Mouse (Mus musculus) hindbrain, postnatal 0 days (tissue): ENCODE measurements around the gene Sept9. TPM values are rescaled to one million over a fixed set of nuclear protein-coding genes. Genes with fewer than 3 reads are reported as not detected.

Experiments used
- ATAC-seq: fragments of 200-750 bp; cut with Nextera tagmentation; 2 replicates; pipeline ENCODE4 v1.8.0; 2017; ENCODE audit warnings: mild to moderate bottlenecking, moderate TSS enrichment, moderate library complexity
- DNase-seq: peaks from one replicate; pipeline ENCODE4 v3.0.0-alpha.2; 2015; ENCODE audit warnings: low spot score
- H3K27ac ChIP-seq: fragments of 300-500 bp; sonication (generic); 2 replicates; pipeline ENCODE4 v1.5.1; 2014; ENCODE audit warnings: mild to moderate bottlenecking
- H3K27me3 ChIP-seq: fragments of 300-500 bp; sonication (generic); 2 replicates; pipeline ENCODE4 v1.6.1; 2014; ENCODE audit warnings: low read length, mixed read lengths; ENCODE audit not compliant: insufficient read depth
- H3K36me3 ChIP-seq: fragments of 300-500 bp; sonication (generic); 2 replicates; pipeline ENCODE4 v1.6.1; 2014; ENCODE audit warnings: low read length, mixed read lengths; ENCODE audit not compliant: insufficient read depth
- H3K4me1 ChIP-seq: fragments of 300-500 bp; sonication (generic); 2 replicates; pipeline ENCODE4 v1.6.1; 2014; ENCODE audit warnings: antibody characterized with exemption, low read length, mixed read lengths; ENCODE audit not compliant: insufficient read depth
- H3K4me2 ChIP-seq: fragments of 300-500 bp; sonication (generic); 2 replicates; pipeline ENCODE4 v1.6.1; 2014; ENCODE audit warnings: low read depth, mild to moderate bottlenecking, low read length, moderate library complexity, mixed read lengths
- H3K4me3 ChIP-seq: fragments of 300-500 bp; sonication (generic); 2 replicates; pipeline ENCODE4 v1.5.1; 2014; ENCODE audit warnings: low read length
- H3K9ac ChIP-seq: fragments of 300-500 bp; sonication (generic); replicated peaks from 2 replicates; pipeline ENCODE4 v1.6.1; 2014; ENCODE audit warnings: mild to moderate bottlenecking, low read length, moderate library complexity, mixed read lengths
- H3K9me3 ChIP-seq: fragments of 300-500 bp; sonication (generic); 2 replicates; pipeline ENCODE4 v1.6.1; 2016; ENCODE audit warnings: low read length, mixed read lengths
- CTCF ChIP-seq: IDR thresholded peaks from 2 replicates; pipeline ENCODE4 v1.5.1; 2016; ENCODE audit warnings: antibody characterized with exemption, control low read depth, low read depth
- WGBS: fragments of 180-500 bp; shearing (Covaris S2); extraction: QIAGEN DNeasy Blood & Tissue Kit; methylation state at CpG from one replicate; pipeline ENCODE4 v1.1.7; 2014; 5-methylcytosine and 5-hydroxymethylcytosine counted together
- polyA plus RNA-seq: library from polyadenylated mRNA; unstranded; fragments of >200 nt; fragmentation: Nextera tagmentation; extraction: Ambion mirVana; gene quantifications from 2 replicates; pipeline ENCODE4 v1.2.1, GENCODE M21; 2015
- total RNA-seq: library from RNA; depleted of rRNA; stranded (reverse); fragments of >200 nt; gene quantifications from 2 replicates; pipeline ENCODE4 v1.2.3, GENCODE M21; 2014

The Sept9 gene
- total and polyA plus RNA-seq, 2 experiments from 2014 or later: 88.8 to 112 TPM

DNA sequence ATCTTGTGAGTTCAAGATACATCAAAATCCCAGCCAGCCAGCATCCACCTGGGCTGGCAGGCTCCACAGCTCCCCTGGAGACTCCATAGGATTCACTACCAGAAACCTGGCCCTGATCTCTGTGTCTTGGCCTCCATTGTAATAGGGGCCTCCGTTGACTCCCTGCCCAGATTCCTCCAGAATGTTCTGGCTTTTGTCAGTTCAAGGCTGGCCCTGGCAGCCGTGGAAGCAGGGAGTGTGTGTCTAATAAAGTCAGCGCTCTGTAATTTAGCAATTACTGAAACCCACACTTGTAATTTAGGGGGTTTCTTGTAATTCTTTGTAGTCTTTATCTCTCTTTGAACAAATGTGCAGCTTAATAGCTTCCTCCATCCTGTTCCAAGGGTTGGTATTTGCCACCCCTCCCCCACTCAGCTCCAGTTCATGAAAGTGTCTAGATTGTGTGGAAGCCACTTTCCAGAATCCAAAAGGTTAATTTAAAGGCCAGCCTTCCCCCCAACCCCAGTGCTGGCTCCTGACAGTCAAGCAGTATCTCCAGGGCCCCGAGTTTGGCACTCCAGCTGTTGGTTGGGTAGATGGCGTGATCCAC, 170.9 kb downstream of the Sept9 start:
- no peaks in the 10 kb centered on the region for H3K27me3 ChIP-seq
- H3K4me3 ChIP-seq: no peak overlapping the region
- H3K27ac ChIP-seq: no peak overlapping the region
- no peak for ATAC-seq
- no peaks in the 10 kb centered on the region for H3K36me3 ChIP-seq
- H3K9me3 ChIP-seq: no peaks in the 10 kb centered on the region
- no peaks in the 10 kb centered on the region for H3K4me1 ChIP-seq
- no peak for TF ChIP-seq CTCF
- DNase-seq: no peak
- H3K9ac ChIP-seq: no peak overlapping the region
- H3K4me2 ChIP-seq: no peak overlapping the region
- 62% methylated on average over 5 of the region's 5 CpGs for WGBS

DNA sequence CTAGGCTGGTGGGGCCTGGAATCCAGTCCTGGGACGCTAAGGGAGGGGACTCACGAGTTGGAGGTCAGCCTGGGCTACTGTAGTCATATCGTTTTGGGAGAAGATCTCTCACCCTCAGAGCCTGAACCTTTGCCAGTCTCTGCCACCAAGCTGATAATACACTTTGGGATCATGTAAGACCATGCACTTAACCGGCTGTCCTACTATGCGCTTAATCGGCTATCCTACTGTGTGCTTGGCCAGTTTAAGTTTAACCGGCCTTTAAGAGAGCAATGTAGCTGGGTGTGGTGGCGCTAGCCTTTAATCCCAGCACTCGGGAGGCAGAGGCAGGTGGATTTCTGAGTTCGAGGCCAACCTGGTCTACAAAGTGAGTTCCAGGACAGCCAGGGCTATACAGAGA, 173.1 kb downstream of the Sept9 start:
- 92% methylated on average over 10 of the region's 10 CpGs for WGBS
- Histone ChIP-seq H3K36me3 (no peaks in the 10 kb centered on the region), H3K4me1 (no peaks in the 10 kb centered on the region), H3K4me3 (no peak overlapping the region), H3K27ac (no peak overlapping the region), H3K27me3 (no peaks in the 10 kb centered on the region), H3K4me2 (no peak overlapping the region), H3K9me3 (no peaks in the 10 kb centered on the region), H3K9ac (no peak overlapping the region)
- ATAC-seq (no peak), DNase-seq (no peak)
- TF ChIP-seq CTCF: no peak

DNA sequence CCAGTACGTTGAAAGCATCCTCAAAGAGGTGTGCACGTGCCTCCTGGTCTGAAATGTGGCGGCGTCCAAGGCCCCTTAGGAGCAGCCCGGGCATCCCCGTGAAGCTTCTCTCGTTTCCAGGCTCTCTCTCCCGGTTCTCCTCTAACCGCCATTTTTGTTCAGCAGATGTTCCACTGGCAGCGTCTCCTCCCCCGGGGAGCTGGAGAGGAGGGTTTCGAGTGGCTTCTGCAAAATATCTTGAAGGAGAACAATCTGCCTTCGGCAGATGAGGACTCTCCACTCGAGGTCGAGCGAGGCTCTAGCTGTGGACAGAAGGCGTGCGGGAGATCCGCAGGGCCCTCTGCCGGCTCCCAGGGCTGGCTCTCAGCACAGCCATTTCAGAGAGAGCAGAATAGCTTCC, 173.7 kb downstream of the Sept9 start:
- Histone ChIP-seq H3K36me3 (no peaks in the 10 kb centered on the region), H3K27ac (no peak overlapping the region), H3K9me3 (no peaks in the 10 kb centered on the region), H3K4me1 (no peaks in the 10 kb centered on the region), H3K4me3 (no peak overlapping the region), H3K4me2 (no peak overlapping the region), H3K27me3 (no peaks in the 10 kb centered on the region), H3K9ac (no peak overlapping the region)
- TF ChIP-seq CTCF: no peak
- 54% methylated on average over 20 of the region's 20 CpGs for WGBS
- DNase-seq (peak; percentile 46), ATAC-seq (0 out of 2 replicates have a peak, but pooled peaks have one; percentile 48)

DNA sequence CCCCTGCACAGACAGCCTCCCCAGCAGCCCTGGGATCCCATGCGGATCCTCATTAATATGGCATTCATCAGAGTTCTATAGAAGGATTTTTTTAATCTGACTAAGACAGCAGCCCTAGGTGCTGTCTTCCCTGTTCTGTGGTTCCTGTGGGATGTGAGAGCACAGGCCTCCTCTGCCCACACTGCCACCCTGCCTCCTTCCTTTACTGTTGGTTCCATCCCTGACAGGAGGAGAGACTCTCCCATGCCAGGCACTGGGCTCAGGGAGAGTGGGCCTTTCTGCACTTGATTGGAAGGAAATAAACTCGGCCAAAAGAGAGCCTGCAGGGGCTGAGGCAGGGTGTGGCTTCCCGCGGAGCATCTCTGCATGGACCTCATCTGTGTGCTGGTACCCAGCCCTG, 174.4 kb downstream of the Sept9 start:
- Histone ChIP-seq H3K4me1 (no peaks in the 10 kb centered on the region), H3K36me3 (no peaks in the 10 kb centered on the region), H3K9ac (no peak overlapping the region), H3K4me2 (no peak overlapping the region), H3K27me3 (no peaks in the 10 kb centered on the region), H3K4me3 (no peak overlapping the region), H3K27ac (no peak overlapping the region), H3K9me3 (no peaks in the 10 kb centered on the region)
- TF ChIP-seq CTCF: no peak
- ATAC-seq (no peak), DNase-seq (no peak)
- WGBS: 36% methylated on average over 4 of the region's 4 CpGs

- H3K27ac ChIP-seq: no peak overlapping the region
- no peaks in the 10 kb centered on the region for H3K4me1 ChIP-seq
- H3K27me3 ChIP-seq: no peaks in the 10 kb centered on the region
- H3K9me3 ChIP-seq: no peaks in the 10 kb centered on the region
- no peaks in the 10 kb centered on the region for H3K36me3 ChIP-seq
- H3K4me2 ChIP-seq: no peak overlapping the region
- H3K9ac ChIP-seq: 0 out of 2 replicates have a peak overlapping the region, but pooled peaks have one; percentile 21
- DNase-seq: no peak
- no peak overlapping the region for H3K4me3 ChIP-seq
- no peak for ATAC-seq
- 58% methylated on average over 7 of the region's 7 CpGs for WGBS
- no peak for TF ChIP-seq CTCF
Observed at GRCm38 (mm10) chr11:117374288-117374687, 174.8 kb downstream of the Sept9 start.

DNA sequence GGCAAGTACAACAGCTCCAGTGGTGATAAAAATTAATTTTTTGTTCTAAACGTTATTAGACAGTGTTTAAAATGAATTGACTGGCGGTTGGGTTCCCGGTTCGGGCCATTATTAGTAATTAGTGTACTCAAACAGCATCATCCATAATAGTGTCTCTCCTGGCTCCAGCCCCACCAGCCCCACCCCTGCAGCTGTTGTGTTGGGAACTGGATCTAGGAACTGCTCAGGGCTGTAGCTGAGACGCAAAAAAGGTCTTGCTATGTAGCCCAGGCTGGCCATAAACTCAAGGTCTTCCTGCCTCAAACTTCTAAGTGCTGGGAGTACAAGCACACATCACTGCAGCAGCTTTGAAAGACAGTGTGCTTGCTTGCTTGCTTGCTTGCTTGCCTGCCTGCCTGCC, 180.3 kb downstream of the Sept9 start:
- no peak for DNase-seq
- 61% methylated on average over 5 of the region's 5 CpGs for WGBS

GRCm38 (mm10) chr11:117384235-117384634, 184.8 kb downstream of the Sept9 start:
- Histone ChIP-seq H3K4me2 (no peak overlapping the region), H3K9me3 (no peaks in the 10 kb centered on the region), H3K27ac (no peak overlapping the region), H3K4me1 (no peaks in the 10 kb centered on the region), H3K9ac (no peak overlapping the region), H3K36me3 (no peaks in the 10 kb centered on the region), H3K4me3 (no peak overlapping the region), H3K27me3 (0 out of 2 replicates have a peak, but pooled peaks cover 4% of the 10 kb centered on the region)
- DNase-seq (no peak), ATAC-seq (no peak)
- no peak for TF ChIP-seq CTCF
- 36% methylated on average over 9 of the region's 9 CpGs for WGBS

More for the DNA sequence above, 180.3 kb downstream of the Sept9 start:
- no peaks in the 10 kb centered on the region for H3K9me3 ChIP-seq
- H3K4me3 ChIP-seq: no peak overlapping the region
- no peaks in the 10 kb centered on the region for H3K4me1 ChIP-seq
- no peaks in the 10 kb centered on the region for H3K36me3 ChIP-seq
- H3K27me3 ChIP-seq: no peaks in the 10 kb centered on the region
- no peak overlapping the region for H3K9ac ChIP-seq
- H3K4me2 ChIP-seq: no peak overlapping the region
- no peak overlapping the region for H3K27ac ChIP-seq
- TF ChIP-seq CTCF: no peak
- no peak for ATAC-seq
